Mouse (Mus musculus) splenic B cell, adult 2 months (primary cell): ENCODE measurements around the gene Tspyl1.
"Not testable (repeated sequence)": the region's sequence is repeated elsewhere in the genome, so short reads cannot be mapped to it uniquely, and the experiment has no call there.

Experiments used
- DNase-seq: peaks from one replicate; pipeline ENCODE4 v3.0.0-alpha.2; 2011; ENCODE audit warnings: low read depth, low spot score
- H3K27me3 ChIP-seq: 2 replicates; pipeline ENCODE4 v1.6.1; 2012; ENCODE audit warnings: mild to moderate bottlenecking, low read length, moderate library complexity, mixed read lengths; ENCODE audit not compliant: control insufficient read depth, poor library complexity, insufficient read depth, severe bottlenecking
- H3K36me3 ChIP-seq: 2 replicates; pipeline ENCODE4 v1.6.1; 2012; ENCODE audit warnings: mild to moderate bottlenecking, low read length, moderate library complexity, mixed read lengths; ENCODE audit not compliant: control insufficient read depth, poor library complexity, insufficient read depth, severe bottlenecking

The Tspyl1 gene

DNA sequence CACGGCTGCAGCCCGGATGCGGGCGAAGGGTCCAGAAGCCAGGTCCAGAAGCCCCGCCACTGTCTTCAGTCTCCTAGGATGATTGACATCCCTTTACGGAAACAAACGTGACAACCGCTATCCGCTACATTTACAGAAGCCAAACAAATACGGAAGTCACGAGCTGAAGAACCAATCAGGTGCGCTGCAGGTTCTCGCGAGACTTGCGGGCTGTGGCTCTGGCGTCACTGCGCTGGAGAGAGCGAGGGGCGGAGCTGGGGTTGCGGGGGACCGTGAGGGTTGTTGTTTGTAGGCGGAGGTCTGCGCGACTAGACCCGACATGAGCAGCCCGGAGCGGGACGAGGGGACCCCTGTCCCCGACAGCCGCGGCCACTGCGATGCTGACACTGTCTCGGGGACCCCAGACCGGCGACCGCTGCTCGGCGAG lies at the start of gene Tspyl1:
Tspyl1 (plus strand) TSS at position 229 of the 427 bp plus-strand sequence.
- peak; percentile 99 for DNase-seq
- no peaks in the 10 kb centered on the region for H3K27me3 ChIP-seq
- H3K36me3 ChIP-seq = no peaks in the 10 kb centered on the region

DNA sequence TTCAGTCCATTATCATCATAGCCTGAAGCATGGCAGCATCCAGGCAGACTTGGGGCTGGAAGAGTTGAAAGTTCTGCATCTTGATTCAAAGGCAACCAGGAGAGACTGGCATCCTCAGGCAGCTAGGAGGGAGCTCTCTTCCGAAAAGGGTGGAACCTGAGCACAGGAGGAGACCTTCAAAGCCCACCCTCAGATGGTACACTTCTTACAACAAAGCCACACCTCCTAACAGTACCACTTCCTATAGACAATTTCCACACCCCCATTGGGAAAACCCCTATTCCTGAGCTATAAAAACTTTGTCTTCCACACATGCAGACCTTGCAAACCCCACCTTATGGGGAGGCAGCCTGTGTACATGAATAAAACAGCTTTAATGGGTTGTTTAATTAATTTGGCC lies 48.6 kb upstream of the Tspyl1 start:
- no peaks in the 10 kb centered on the region for H3K36me3 ChIP-seq
- no peaks in the 10 kb centered on the region for H3K27me3 ChIP-seq
- DNase-seq = no peak

DNA sequence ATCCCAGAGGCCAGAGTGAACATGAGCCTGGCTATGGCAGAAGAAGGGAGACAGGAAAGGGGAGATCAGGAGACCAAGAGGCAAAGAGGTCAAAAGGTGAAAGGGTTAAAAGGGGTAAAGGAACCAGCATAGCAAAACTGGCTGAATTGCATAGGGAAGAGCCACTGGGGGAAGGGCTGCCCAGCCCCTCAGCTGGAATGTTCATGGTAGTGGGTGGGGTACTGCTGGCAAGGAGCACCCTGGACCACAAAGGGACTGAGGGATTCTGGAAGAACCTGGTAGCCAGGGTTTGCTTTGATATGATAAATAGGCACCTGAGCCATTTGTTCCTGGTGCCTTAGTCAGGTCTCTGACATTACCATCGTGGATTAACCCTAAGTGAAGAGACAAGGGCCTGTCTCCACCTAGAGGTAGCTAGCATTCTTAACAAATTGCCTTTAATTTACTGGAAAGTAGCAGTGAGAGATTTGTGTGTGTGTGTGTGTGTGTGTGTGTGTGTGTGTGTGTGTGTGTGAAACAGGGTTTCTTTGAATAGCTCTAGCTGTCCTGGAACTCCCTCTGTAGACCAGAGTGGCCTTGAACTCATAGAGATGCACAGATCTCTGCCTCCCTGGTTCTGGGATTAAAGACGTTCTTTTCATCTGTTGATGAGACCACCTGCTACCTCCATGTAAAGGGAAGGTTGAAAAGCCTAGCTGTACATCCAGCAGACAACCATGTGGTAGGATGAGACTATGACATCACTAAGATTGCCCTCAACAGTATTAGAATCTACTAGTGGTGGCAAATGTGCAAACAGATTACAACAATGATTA lies 47.9 kb upstream of the Tspyl1 start:
- Histone ChIP-seq H3K27me3 (no peaks in the 10 kb centered on the region), H3K36me3 (no peaks in the 10 kb centered on the region)
- peak; percentile 65 for DNase-seq

DNA sequence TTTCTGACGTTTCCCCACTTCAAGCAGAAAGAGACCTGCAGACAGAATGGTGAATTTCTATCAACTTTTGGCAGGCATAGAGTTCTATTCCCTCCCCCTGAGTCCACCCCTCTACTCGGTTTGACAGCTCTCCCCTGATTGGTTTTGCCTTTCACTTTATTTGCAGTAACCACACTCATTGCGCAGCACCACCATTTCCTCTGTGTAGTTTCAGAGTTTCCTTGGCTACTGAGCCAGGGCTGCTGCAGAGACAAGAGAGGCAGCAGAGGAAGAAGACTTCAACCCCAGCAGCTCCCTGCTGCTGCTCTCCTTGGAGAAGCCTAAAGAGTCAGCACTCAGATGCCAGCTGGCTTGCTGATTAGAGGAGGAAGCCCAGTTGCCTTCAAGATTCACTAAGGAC lies 46.6 kb upstream of the Tspyl1 start:
- no peaks in the 10 kb centered on the region for H3K36me3 ChIP-seq
- DNase-seq = no peak

DNA sequence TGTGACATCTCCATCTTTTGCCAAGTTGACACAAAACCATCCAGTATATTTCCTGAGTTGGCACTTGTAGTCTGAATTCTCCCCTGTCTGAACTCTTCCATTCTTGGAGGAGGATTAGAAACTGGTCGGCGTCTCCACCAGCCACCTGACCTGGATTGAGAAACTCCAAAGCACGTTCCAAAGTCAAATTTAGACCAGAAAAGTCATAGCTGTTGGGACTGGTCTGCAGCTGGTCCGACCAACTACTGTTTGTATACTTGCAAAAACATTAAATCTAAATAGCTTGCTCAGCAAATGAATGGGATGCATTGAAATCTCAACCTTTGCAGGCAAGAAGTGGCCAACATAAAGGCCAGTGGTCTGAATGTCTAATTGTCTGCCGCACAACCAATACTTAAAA lies 45.4 kb upstream of the Tspyl1 start:
- Histone ChIP-seq H3K27me3 (no peaks in the 10 kb centered on the region), H3K36me3 (no peaks in the 10 kb centered on the region)
- DNase-seq = no peak

More for the DNA sequence above, 46.6 kb upstream of the Tspyl1 start:
- H3K27me3 ChIP-seq = no peaks in the 10 kb centered on the region

DNA sequence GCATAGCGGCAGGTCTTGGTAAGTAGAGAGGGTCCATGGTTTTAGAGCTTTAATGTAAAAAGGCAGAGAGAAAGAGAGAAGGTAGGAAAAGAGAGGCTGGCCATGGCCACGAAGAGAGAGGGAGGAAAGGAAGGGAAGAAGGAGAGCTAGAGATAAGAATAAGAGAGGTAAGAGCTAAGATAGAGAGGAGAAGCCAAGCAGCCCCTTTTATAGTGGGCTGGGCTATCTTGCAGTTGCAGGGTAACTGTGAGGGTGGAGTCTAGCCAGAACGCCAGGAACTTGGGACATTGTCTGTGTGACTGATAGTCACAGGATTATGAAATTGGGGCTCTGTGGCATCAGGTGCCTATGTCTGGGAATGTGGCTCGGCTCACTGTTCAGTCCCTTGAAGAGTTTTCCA lies 43.5 kb upstream of the Tspyl1 start:
- Histone ChIP-seq H3K27me3 (no peaks in the 10 kb centered on the region), H3K36me3 (no peaks in the 10 kb centered on the region)
- DNase-seq = no peak

DNA sequence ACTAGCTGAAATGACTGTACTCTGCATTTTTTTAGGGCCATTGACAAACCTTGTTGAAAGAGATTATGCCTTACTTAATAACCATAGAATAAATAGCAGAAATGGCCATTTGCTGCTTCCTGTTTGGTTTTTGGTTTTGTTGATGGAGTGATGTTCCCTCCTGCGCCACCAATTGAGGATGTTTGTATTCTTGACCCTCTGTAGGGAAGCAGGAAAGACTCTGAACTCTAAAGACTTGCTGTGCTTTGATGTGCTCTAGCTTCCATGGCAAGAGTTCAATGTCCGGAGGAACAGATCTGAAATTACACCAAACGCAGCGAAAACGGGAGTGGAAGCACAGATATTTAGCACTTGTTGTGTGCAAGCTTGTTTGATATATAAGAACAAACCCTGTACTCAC lies 37.2 kb upstream of the Tspyl1 start:
- no peaks in the 10 kb centered on the region for H3K36me3 ChIP-seq
- no peaks in the 10 kb centered on the region for H3K27me3 ChIP-seq
- DNase-seq = no peak

DNA sequence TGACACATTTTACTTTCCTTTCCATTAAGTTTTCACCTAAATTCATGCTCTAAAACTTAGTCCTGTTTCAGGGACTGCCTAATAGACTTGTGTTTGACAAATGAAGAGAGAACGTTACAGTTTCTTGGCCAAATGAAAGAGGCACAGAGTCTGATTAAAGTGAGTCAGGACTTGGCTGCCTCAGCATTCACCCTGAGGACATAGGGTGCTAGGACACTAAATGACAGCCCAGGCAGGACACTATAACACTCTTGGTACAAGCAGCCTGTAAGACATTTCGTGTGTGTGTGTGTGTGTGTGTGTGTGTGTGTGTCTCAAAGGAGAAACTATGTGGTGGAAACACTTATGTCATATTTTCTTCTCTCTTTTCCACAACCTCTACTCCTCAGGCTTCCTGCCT lies 35.9 kb upstream of the Tspyl1 start:
- Histone ChIP-seq H3K36me3 (no peaks in the 10 kb centered on the region), H3K27me3 (no peaks in the 10 kb centered on the region)
- DNase-seq = no peak

DNA sequence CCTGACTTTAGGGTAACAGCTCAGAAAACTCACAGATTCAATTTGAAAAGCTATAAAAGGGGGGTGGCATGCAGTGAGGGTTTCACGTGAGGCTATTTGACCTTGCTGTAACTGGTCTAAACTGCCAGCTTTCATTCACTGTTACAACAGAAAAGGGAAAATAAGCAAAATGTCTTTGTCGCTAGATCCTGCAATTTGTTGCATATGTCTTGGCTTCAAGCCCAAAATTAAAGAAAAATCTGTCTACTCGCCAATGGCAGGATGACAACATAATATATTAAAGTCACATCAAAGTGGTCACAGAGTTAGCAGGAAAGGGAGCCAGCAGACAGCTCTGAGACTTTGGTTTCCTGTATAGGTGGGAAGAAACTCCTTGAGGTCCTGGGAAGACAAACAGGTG lies 34.2 kb upstream of the Tspyl1 start:
- Histone ChIP-seq H3K27me3 (no peaks in the 10 kb centered on the region), H3K36me3 (no peaks in the 10 kb centered on the region)
- no peak for DNase-seq

DNA sequence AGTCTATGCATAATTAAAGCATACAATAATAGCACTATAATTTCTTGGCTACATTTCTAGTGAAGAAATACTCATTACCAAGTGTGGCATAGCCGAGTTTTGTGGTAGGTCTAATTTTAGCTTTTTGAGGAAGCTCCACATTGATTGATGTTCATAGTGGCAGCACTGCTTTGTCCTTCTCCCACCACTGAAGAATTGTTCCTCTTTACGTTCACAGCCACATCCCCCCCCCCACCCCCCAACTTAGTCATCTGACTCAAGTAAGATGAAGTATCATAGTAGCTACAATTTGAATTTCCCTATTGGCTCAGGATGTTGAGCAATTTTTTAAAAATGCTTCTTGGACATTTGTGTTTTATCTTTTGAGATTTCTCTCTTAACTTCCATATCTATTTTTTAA lies 32.4 kb upstream of the Tspyl1 start:
- H3K36me3 ChIP-seq = no peaks in the 10 kb centered on the region
- peak; percentile 44 for DNase-seq
- no peaks in the 10 kb centered on the region for H3K27me3 ChIP-seq

DNA sequence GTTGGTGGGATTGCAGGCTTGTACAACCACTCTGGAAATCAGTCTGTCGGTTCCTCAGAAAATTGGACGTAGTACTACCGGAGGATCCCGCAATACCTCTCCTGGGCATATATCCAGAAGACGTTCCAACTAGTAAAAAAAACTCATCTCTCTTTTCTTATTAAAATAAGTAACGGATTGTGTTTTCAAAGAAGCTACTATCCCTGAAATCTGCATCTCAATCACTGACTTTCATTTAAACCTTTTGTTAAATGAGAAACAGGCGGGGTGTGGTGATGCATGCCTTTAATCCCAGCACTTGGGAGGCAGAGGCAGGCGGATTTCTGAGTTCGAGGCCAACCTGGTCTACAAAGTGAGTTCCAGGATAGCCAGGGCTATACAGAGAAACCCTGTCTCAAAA lies 29.2 kb upstream of the Tspyl1 start:
- H3K36me3 ChIP-seq, DNase-seq, H3K27me3 ChIP-seq: not testable (repeated sequence)

DNA sequence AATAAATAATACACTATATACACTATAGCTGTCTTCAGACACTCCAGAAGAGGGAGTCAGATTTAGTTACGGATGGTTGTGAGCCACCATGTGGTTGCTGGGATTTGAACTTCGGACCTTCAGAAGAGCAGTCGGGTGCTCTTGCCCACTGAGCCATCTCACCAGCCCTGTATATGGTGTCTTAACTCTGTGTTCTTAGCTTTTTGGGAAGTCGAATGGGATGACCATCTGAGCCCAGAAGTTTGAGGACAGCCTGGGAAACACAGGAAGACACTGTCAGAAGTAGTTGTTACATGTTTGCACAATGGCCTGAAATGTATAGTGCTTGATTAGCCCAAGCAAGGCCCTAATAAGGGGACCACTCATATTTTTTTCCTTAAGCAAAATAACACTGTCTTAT lies 16.9 kb upstream of the Tspyl1 start:
- H3K36me3 ChIP-seq = no peaks in the 10 kb centered on the region
- no peak for DNase-seq
- H3K27me3 ChIP-seq = no peaks in the 10 kb centered on the region

DNA sequence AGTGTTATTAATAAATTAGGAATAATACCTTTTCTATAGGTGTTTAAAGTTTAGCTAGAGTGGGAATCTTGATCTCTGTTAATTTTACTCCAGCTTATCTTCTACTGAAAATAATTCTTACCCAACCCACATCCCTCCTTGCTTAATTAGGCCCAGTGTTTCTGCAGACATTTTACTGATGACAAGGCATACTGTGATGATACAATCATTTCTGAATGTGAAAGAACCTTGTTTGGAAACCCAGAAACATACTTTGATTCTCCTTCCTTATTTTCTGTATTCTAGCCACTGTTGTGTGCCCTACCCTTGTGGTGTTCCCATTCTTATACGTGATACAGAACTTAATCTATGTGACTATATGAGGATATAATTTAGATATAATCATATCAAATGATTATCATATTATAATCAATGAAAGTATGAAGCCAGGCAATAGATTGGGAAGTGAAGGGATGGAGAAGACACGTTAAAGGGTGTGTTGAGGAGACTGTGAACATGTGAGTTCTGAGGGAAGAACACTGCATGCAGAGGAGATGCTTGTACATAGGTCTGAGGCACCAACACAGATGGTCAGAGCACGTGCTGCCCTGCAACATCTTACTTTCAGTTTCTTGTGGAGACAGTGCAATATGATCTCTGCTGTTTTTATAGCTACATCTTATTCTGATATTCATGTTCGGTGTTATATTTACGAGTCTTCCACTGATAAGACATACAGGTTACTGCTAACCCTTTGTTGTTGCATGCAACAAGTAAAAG lies 14.5 kb upstream of the Tspyl1 start:
- H3K36me3 ChIP-seq = no peaks in the 10 kb centered on the region
- H3K27me3 ChIP-seq = no peaks in the 10 kb centered on the region
- DNase-seq = no peak

DNA sequence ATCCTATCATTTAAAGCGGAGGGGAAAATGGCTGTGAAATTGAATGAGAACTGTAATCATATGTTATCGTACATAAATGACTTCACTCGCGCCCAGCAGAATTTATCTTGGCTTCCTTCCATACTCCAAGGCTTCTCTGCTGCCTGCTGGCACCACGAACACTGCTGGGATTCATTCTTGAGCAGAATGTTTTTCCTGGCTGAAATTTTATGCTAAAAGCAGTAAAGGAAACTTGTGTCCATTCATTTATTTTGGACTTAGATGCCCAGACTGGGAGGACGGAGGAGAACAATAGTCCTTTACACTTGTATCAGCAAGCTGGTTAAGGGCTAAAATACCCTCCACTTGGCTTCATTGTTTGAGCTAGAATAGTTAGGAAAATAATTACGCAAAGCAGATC lies 10.3 kb upstream of the Tspyl1 start:
- no peaks in the 10 kb centered on the region for H3K27me3 ChIP-seq
- DNase-seq = no peak
- H3K36me3 ChIP-seq = no peaks in the 10 kb centered on the region

DNA sequence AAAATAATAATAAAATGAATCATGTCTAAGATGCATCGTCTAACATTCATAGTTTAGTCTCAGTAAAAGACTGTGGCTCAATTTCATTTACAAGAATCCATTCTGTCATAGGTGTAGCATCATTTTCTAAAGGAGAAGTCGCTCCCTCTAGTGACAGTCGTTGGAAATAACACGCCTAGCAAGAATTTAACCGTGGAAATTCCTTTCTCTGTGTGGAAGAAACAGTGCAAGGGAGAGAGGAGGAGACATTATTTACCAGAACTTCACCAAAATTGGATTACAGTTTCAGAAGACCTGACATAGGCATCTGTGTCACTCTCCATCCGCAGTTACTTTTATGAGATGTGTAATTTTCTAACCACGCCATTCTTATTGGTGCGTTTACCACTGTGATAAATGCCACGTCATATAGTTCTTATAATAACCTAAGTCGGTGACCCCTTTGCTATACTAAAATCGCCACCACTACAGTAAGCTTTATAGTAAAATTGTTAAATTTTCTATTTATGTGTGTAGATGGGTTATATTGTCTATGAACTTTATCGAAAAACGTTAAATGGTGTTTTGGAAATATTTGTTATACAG lies 1.3 kb upstream of the Tspyl1 start:
- Histone ChIP-seq H3K36me3 (no peaks in the 10 kb centered on the region), H3K27me3 (no peaks in the 10 kb centered on the region)
- peak; percentile 73 for DNase-seq
